Mouse (Mus musculus): ENCODE measurements around the gene Cldn12.

Gene Cldn12

DNA sequence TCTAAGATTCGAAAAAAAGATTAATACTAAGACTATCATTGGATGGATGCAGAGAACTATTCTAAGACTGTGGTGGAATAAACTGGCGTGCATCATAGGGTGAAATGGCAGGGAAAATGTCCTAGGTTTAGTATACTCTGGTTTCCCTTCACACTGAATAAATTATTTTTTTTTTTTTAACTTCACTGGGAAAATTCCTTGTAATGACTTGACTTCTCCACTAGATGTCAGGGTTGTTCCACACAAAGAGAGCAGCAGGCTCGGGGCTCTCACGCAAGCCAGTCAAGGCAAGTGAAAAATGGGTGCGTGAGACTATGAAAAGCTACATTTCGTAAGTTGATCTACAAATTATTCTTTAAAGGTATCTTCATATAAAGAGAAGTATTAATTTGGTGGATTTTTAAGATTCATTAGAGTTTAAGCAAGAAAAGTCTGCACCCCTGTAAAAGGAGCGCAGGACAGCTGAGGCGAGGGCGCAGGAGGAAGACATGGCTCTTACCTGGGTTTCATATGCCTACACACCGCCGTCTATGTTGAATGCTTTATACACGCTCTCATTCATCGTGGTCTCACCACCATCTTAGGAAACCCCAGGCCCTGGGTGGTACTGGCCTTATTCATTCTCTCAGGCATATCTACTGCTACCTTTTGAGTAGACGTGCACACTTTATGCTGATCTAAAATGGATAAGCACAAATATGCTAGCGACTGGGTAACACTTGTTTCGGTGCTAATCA is 20.3 kb downstream of the Cldn12 start:
- DNase-seq = peak in 1 of 2 experiments; percentile 38

- no peak for DNase-seq
These were observed 22.6 kb downstream of the Cldn12 start for GRCm38 (mm10) chr5:5492163-5492562.

DNA sequence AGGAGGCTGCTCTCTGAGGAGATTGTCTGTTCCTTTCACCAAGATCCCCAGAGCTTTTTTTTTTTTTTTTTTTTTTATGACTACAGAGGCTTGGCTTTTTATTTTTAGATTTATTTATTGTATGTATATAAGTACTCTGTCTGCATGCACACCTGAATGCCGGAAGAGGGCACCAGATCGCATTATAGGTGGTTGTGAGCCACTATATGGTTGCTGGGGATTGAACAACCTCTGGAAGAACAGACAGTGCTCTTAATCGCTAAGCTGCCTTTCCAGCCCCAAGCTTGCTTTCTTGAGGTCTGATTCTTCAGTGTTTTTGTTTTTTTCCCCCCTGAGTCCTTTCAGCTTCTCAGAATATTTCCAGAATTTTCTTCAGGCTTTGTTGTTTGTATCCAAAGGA is 28.7 kb downstream of the Cldn12 start:
- no peak for DNase-seq

DNA sequence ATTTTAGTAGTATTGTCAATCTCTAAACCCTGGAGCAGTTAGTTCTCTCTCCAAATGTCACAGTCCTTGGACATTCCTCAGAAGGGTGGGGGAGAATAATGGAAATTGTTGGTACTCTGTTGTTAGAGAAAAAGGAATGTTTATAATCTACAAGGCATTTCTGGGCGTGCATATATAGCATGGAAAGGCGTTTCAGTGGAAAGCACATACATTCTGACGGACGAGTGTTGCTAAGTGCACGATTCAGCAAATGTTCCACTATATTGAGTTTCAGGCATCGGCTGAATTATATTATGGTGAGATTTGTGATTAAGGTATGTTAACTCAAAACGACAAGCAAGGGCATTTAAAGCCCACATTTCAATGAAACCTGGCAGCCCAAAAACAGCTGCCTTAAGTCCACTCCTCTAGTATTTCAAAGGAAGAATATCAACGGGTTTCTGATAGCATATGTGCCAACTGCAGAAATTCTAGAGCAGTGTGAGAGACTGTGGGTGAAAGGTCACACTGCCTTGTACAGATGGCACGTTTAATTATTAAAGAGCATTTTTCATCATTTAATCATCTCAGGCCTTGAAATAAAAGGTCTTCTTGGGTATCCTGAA is 31.4 kb downstream of the Cldn12 start:
- no peak for DNase-seq

GRCm38 (mm10) chr5:5481662-5482061 is 33.1 kb downstream of the Cldn12 start:
- peak in 1 of 2 experiments; percentile 24 for DNase-seq

DNA sequence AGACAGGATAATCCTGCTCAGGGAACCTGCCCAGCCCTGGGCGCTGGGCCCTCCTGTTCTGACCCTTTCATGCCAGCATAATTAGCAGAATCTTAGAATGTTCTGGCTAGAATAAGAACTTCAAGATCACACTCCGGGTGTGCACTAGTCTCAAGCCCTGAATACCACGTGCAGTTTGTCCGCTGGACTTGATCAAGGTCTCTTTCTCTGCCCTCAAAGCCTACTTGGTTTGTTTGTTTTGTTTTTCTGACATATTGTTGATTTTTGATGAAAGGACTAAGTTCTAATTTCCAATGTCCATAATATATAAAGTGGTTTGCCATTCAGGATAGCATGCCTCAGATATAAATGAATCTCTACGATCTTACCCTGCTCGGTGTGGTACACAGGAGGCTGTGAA is 35.7 kb downstream of the Cldn12 start, which contains the start of gene 1700015F17Rik:
TSS of gene 1700015F17Rik (minus strand) at position 101 of the 400 bp plus-strand sequence.
- no peak for DNase-seq

DNA sequence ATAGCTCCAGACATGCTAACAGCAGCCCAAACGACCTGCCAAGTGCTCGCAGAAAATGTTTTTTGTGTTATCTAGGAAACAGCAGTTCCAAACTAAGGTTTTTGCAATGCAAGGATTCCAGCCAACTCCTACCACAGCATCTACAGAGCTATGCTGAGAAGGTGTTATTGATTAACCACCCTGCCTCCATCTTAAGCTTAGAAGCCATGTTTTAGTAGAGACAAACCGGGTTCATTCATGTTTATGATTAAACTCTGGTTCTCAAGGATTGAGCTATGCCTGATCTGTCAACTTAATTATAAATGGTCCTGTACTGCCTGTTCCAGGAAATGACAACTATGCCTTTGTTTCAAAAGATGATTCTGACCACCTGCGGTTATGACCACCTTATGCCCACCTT is 38.6 kb downstream of the Cldn12 start:
- no peak for DNase-seq

DNA sequence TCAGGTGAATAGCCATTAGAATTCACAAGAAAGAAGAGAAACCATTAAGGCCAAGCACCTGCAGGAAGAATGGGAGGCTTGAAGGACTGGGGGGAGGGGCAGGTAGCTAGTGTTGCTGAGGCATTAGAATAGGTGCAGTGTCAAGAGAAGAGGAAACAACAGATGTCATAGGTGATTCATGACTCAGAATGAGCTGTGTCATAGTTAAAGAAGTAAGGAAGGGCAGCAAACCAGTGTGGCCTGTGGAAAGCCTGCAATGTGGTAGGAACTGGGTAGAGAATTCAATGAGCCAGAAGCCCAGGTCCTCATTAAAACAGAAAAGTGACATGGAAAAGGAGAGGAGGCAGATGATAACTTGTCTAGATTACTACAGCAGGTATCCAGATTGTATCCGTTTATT is 49.5 kb downstream of the Cldn12 start:
- no peak for DNase-seq
